Mouse (Mus musculus): Measurements from ENCODE around the gene Gimap9.

- TF ChIP-seq ZNF384 (IDR thresholded peaks at IDR 0.05; ENCODE audit: low read depth, low read length) (no peak), MAFK (IDR thresholded peaks at IDR 0.05; ENCODE audit: insufficient read depth, low read depth, low read length) (no peak), HCFC1 (IDR thresholded peaks at IDR 0.05; ENCODE audit: borderline replicate concordance, insufficient read depth, low read length) (no peak), CHD2 (IDR thresholded peaks at IDR 0.05; ENCODE audit: low read depth, low read length) (no peak)
These were observed 30.1 kb upstream of the Gimap9 start for GRCm38 (mm10) chr6:48645660-48646308.
